Mouse (Mus musculus) layer of hippocampus, adult 2 months (tissue): ENCODE results near the gene Gda. TPM values are rescaled to one million over a fixed set of nuclear protein-coding genes. Genes with fewer than 3 reads are reported as not detected.

Experiments
- DNase-seq, 2 experiments: peaks; one replicate each; pipeline ENCODE4 v3.0.0; 2022; ENCODE audit warnings: low spot score in 2 of 2
- H3K27ac ChIP-seq: fragments of 200-600 bp; 2 replicates; pipeline ENCODE4 v1.8.1; 2022
- H3K4me3 ChIP-seq: fragments of 200-600 bp; 2 replicates; pipeline ENCODE4 v1.8.1; 2022; ENCODE audit warnings: mild to moderate bottlenecking
- CTCF ChIP-seq: fragments of 200-600 bp; conservative IDR thresholded peaks from 2 replicates; pipeline ENCODE4 v1.8.1; 2022; ENCODE audit warnings: antibody characterized with exemption, mild to moderate bottlenecking, moderate library complexity
- long read RNA-seq, 2 experiments: library from polyadenylated mRNA; stranded (forward); transcript quantifications; one replicate each; pipeline ENCODE4 v2.0.0; 2021; ENCODE audit warnings: borderline mapping rate in 2 of 2
- total RNA-seq, 2 experiments: library from RNA; stranded (reverse); gene quantifications; 2 replicates each; pipeline ENCODE4 v1.2.3; 2021

Gene Gda
- total RNA-seq = 100 to 1,000 TPM; 116 to 125 TPM
- long read RNA-seq, experiment 1, full-length matches to known transcripts = 4 of 10 reads
- long read RNA-seq, experiment 1, partial matches to known transcripts = 0 of 10 reads
- long read RNA-seq, experiment 1, other reads (novel, unspliced or antisense) = 6 of 10 reads
- long read RNA-seq, experiment 2, full-length matches to known transcripts = 11 of 26 reads
- long read RNA-seq, experiment 2, partial matches to known transcripts = 0 of 26 reads
- long read RNA-seq, experiment 2, other reads (novel, unspliced or antisense) = 15 of 26 reads

DNA sequence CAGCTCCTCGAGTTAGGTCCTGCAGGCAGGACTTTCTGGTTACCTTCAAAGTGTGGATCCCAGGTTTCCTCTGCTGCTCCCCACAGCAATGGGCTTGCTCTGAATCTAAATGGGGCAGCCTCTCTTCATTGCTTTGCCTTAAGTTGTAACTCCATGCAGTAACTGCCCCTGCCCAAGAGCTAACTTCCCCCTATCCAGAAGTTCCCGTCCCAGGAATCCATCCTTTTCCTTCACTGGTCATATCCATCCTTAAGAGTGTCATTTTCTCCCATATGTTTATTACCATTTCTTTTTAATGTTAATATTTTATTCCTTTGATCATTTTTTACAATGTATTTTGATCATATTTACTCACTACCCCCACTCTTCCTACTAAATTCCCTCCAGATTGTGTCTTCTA lies at the start of gene Gda:
TSS of gene Gda (minus strand) at position 101 of the 400 bp plus-strand sequence.
- DNase-seq = no peak
- Histone ChIP-seq H3K4me3 (peak within 1 kb of the TSS; percentile 74), H3K27ac (peak within 1 kb of the TSS; percentile 96)
- no peak for TF ChIP-seq CTCF

- Histone ChIP-seq H3K27ac (no peak overlapping the region), H3K4me3 (no peak overlapping the region)
- no peak for TF ChIP-seq CTCF
- no peak for DNase-seq
Measured at GRCm38 (mm10) chr19:21520280-21520679, 47.0 kb upstream of the Gda start.

DNA sequence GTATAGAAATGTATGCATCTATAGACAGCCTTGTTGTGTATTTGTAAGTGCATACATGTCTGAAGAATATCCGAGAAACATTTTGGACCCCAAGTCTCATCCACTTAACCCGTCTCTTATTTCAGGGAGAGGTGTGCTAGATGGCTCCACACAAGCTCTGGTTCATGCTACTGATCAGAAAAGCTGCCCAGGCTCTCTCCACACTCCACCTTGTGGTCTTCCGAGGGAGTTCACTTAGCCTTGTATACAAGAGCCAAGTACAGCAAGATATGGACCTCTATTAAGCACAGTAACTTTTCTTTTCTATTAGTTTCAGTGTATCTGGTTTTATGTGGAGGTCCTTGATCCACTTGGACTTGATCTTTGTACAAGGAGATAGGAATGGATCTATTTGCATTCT lies 36.9 kb upstream of the Gda start:
- Histone ChIP-seq H3K27ac (no peak overlapping the region), H3K4me3 (no peak overlapping the region)
- peak in 1 of 2 experiments; percentile 30 for DNase-seq
- peak; percentile 80 for TF ChIP-seq CTCF

GRCm38 (mm10) chr19:21507561-21508232 lies 34.5 kb upstream of the Gda start:
- no peak for TF ChIP-seq CTCF
- H3K27ac ChIP-seq = no peak overlapping the region
- DNase-seq = no peak
- no peak overlapping the region for H3K4me3 ChIP-seq

GRCm38 (mm10) chr19:21507133-21507532 lies 33.9 kb upstream of the Gda start:
- Histone ChIP-seq H3K27ac (no peak overlapping the region), H3K4me3 (no peak overlapping the region)
- no peak for DNase-seq
- TF ChIP-seq CTCF = no peak

GRCm38 (mm10) chr19:21504716-21505115 lies 31.5 kb upstream of the Gda start:
- no peak for TF ChIP-seq CTCF
- DNase-seq = no peak
- Histone ChIP-seq H3K27ac (no peak overlapping the region), H3K4me3 (no peak overlapping the region)

GRCm38 (mm10) chr19:21499394-21499983 lies 26.2 kb upstream of the Gda start:
- no peak for TF ChIP-seq CTCF
- no peak for DNase-seq

DNA sequence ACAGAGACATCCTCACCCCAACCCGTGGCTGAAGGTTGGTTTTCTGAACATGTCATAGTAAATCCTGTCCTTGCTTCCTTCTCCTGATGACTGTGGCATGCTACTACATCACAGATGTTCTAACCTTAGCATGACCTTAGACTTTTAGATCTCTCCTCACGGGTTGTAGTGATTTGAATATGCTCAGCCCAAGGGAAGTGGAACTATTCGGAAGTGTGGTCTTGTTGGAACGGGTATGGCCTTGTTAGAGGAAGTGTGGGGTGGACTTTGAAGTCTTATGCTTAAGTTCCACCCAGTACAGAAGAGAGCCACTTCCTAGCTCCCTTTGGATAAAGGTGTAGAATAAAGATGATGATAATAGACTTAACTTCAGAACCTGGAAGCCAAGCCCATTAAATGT lies 22.6 kb upstream of the Gda start:
- no peak overlapping the region for H3K27ac ChIP-seq
- DNase-seq = no peak
- TF ChIP-seq CTCF = no peak

More at GRCm38 (mm10) chr19:21499394-21499983, 26.2 kb upstream of the Gda start:
- no peak overlapping the region for H3K4me3 ChIP-seq
- H3K27ac ChIP-seq = no peak overlapping the region

DNA sequence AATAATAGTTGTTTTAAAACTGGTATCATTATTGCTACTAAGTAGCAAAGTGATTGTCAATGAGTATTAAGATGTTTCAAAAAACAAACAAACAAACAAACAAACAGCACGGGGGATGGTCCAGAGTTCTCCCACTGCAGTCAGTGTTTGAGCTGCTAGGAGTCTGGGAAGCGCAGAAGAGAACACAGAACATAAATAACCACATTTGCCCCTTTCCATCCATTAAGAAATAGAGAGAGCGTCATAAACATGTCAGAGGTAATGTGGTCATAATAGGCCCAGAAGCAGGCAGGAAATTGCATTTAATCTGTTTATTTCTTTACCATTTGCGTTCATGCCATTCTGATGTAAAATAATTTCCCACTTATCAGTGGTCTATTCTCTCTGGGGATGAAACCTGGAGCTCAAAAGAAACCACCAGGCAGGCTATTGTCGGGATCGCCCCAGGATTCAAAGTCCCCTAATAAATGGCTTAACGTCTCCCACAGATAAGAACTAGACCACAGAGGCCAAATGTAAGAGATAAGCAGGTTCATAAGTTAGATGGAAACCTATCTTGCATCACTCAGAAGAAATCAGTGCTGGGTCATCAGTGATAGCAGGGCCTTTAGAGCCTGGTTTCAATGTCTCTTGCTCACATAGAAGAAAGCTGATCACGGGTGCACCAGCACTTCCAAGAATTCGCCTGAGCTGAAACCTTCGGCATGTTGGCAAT lies 20.7 kb upstream of the Gda start:
- TF ChIP-seq CTCF = no peak
- DNase-seq = no peak
- no peak overlapping the region for H3K27ac ChIP-seq

More for the DNA sequence above, 22.6 kb upstream of the Gda start:
- H3K4me3 ChIP-seq = no peak overlapping the region

DNA sequence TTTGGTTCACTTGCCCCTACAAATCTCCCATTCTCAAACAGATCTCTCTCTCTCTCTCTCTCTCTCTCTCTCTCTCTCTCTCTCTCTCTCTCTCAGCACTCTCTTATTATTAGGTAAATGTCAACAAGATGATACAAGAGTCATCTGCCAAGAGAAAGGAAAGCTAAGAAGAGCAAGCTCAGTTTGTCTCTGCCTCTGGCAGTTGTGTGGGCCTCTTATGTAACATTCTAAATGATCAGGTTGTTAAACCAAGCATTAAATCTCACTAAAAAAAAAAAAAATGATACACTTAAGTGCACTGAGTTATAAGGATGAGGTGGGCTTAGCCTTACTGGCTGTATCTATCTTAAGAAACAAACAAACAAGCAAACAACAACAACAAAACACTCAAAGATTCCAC lies 18.1 kb upstream of the Gda start:
- no peak overlapping the region for H3K4me3 ChIP-seq
- H3K27ac ChIP-seq = no peak overlapping the region
- DNase-seq = no peak
- TF ChIP-seq CTCF = no peak

More for the DNA sequence above, 20.7 kb upstream of the Gda start:
- H3K4me3 ChIP-seq = no peak overlapping the region

- DNase-seq = no peak
- no peak for TF ChIP-seq CTCF
- Histone ChIP-seq H3K4me3 (no peak overlapping the region), H3K27ac (no peak overlapping the region)
Measured at GRCm38 (mm10) chr19:21487124-21487944, 14.1 kb upstream of the Gda start.

DNA sequence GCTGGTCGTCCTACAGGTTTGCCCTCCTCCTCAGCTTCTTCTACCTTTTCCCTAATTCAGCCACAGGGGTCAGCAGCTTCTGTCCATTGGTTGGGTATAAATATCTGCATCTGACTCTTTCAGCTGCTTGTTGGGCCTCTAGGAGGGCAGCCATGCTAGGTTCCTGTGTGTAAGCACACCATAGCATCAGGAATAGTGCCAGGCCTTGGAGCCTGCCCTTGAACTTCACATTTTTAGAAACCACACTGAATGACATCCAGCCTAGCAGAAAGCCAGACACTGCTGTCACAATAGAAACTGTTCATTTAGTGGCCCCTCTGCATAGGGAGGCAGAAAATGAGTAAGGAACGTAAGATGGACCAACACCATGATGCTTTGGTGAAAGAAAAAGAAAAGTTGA lies 8.9 kb upstream of the Gda start:
- Histone ChIP-seq H3K4me3 (no peak overlapping the region), H3K27ac (no peak overlapping the region)
- DNase-seq = no peak
- TF ChIP-seq CTCF = no peak
